Mouse (Mus musculus): ENCODE measurements around the gene Nrxn1. TPM values are rescaled to one million over a fixed set of nuclear protein-coding genes. Genes with fewer than 3 reads are reported as not detected.

Gene Nrxn1
- total RNA-seq, 1 experiment: 2.9 TPM

GRCm38 (mm10) chr17:90817898-90818297 is 275.0 kb downstream of the Nrxn1 start:
- Histone ChIP-seq H3K4me1 (ENCODE audit: control insufficient read depth in 2 of 2, insufficient read depth in 2 of 2, low read length in 2 of 2, poor library complexity in 1 of 2) (no peaks in the 10 kb centered on the region), H3K36me3 (ENCODE audit: control insufficient read depth, insufficient read depth, low read length, poor library complexity, severe bottlenecking) (no peaks in the 10 kb centered on the region), H3K27ac (ENCODE audit: insufficient read depth, low read depth, low read length, poor library complexity, severe bottlenecking) (no peak overlapping the region), H3K4me3 (ENCODE audit: insufficient read depth in 1 of 2, low read depth in 1 of 2, low read length in 2 of 2, poor library complexity in 1 of 2, severe bottlenecking in 1 of 2) (no peak overlapping the region), H3K9me3 (ENCODE audit: control insufficient read depth, insufficient read depth, low read depth, low read length) (no peaks in the 10 kb centered on the region), H3K9ac (ENCODE audit: insufficient read depth, low read depth, low read length, poor library complexity, severe bottlenecking) (no peak overlapping the region)
- no peak for DNase-seq (ENCODE audit: low read depth, low spot score)
- no peak for TF ChIP-seq MAFK (IDR thresholded peaks at IDR 0.05; ENCODE audit: insufficient read depth, low read depth, low read length)
- TF ChIP-seq ZC3H11A (IDR thresholded peaks at IDR 0.05; ENCODE audit: borderline replicate concordance, low read depth, low read length): no peak
- no peak for TF ChIP-seq HCFC1 (IDR thresholded peaks at IDR 0.05; ENCODE audit: borderline replicate concordance, insufficient read depth, low read length)
- in situ Hi-C loops (cut with MboI; ENCODE audit: low sequenced_read_pairs in 2 of 2, unreplicated experiment in 2 of 2): no loop called here

GRCm38 (mm10) chr17:90815306-90815705 is 277.6 kb downstream of the Nrxn1 start:
- Histone ChIP-seq H3K36me3 (ENCODE audit: control insufficient read depth, insufficient read depth, low read length, poor library complexity, severe bottlenecking) (no peaks in the 10 kb centered on the region), H3K9me3 (ENCODE audit: control insufficient read depth, insufficient read depth, low read depth, low read length) (no peaks in the 10 kb centered on the region)
- in situ Hi-C loops (cut with MboI; ENCODE audit: low sequenced_read_pairs in 2 of 2, unreplicated experiment in 2 of 2): no loop called here

DNA sequence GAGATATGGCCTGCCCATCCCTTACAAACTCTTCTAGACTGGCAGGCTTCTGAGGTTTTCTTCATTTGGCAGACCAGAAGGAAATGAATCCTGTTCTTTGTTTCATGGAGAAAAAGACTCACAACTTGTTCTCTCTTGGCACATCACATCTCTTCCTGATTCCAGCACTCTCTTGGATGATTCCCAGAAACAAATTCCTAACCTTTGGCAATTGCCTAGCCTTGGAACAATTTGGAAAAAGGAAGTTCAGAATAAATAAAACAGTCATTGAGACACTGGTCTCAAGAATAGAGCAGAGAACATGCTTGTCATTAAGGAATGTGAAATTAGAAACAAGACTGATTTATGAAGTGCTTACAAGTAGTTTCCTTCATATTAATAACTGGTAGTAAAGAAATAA is 279.1 kb downstream of the Nrxn1 start:
- Histone ChIP-seq H3K4me3 (ENCODE audit: insufficient read depth in 1 of 2, low read depth in 1 of 2, low read length in 2 of 2, poor library complexity in 1 of 2, severe bottlenecking in 1 of 2) (no peak overlapping the region), H3K4me1 (ENCODE audit: control insufficient read depth in 2 of 2, insufficient read depth in 2 of 2, low read length in 2 of 2, poor library complexity in 1 of 2) (no peaks in the 10 kb centered on the region), H3K9me3 (ENCODE audit: control insufficient read depth, insufficient read depth, low read depth, low read length) (no peaks in the 10 kb centered on the region), H3K27ac (ENCODE audit: insufficient read depth, low read depth, low read length, poor library complexity, severe bottlenecking) (no peak overlapping the region), H3K36me3 (ENCODE audit: control insufficient read depth, insufficient read depth, low read length, poor library complexity, severe bottlenecking) (no peaks in the 10 kb centered on the region), H3K9ac (ENCODE audit: insufficient read depth, low read depth, low read length, poor library complexity, severe bottlenecking) (no peak overlapping the region)
- in situ Hi-C loops (cut with MboI; ENCODE audit: low sequenced_read_pairs in 2 of 2, unreplicated experiment in 2 of 2): no loop called here
- no peak for TF ChIP-seq CHD2 (IDR thresholded peaks at IDR 0.05; ENCODE audit: low read depth, low read length)
- TF ChIP-seq ZC3H11A (IDR thresholded peaks at IDR 0.05; ENCODE audit: borderline replicate concordance, low read depth, low read length): no peak
- TF ChIP-seq ZNF384 (IDR thresholded peaks at IDR 0.05; ENCODE audit: low read depth, low read length): no peak
- no peak for TF ChIP-seq MAFK (IDR thresholded peaks at IDR 0.05; ENCODE audit: insufficient read depth, low read depth, low read length)
- no peak for TF ChIP-seq HCFC1 (IDR thresholded peaks at IDR 0.05; ENCODE audit: borderline replicate concordance, insufficient read depth, low read length)
- DNase-seq (ENCODE audit: low read depth, low spot score): no peak

More at GRCm38 (mm10) chr17:90815306-90815705, 277.6 kb downstream of the Nrxn1 start:
- H3K4me1 ChIP-seq (ENCODE audit: control insufficient read depth in 2 of 2, insufficient read depth in 2 of 2, low read length in 2 of 2, poor library complexity in 1 of 2): no peaks in the 10 kb centered on the region
- TF ChIP-seq MAFK (IDR thresholded peaks at IDR 0.05; ENCODE audit: insufficient read depth, low read depth, low read length) (peak; percentile 33; the same call in 1 of the 2 replicates), CHD2 (IDR thresholded peaks at IDR 0.05; ENCODE audit: low read depth, low read length) (no peak)
- no peak overlapping the region for H3K27ac ChIP-seq (ENCODE audit: insufficient read depth, low read depth, low read length, poor library complexity, severe bottlenecking)
- DNase-seq (ENCODE audit: low read depth, low spot score): no peak
- H3K9ac ChIP-seq (ENCODE audit: insufficient read depth, low read depth, low read length, poor library complexity, severe bottlenecking): no peak overlapping the region
- no peak overlapping the region for H3K4me3 ChIP-seq (ENCODE audit: insufficient read depth in 1 of 2, low read depth in 1 of 2, low read length in 2 of 2, poor library complexity in 1 of 2, severe bottlenecking in 1 of 2)

DNA sequence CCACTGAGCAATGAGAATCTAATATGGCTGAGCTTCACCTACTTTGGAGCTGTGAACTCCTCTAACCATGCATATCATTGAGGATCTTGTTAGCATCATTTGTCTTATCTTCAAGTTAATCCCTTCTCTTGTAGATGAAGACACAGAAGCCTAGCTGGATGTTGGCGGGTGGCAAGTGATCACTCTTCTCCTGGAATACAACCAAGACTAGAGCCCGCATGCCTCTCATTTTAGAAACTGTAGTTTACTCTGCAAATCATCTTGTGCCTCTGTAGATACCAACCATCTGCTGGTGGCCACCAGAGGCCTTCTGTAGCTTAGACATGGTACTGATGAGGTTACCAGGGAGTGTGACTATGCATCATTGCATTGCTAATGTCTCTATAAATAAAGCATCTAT is 280.4 kb downstream of the Nrxn1 start:
- no peaks in the 10 kb centered on the region for H3K4me1 ChIP-seq (ENCODE audit: control insufficient read depth in 2 of 2, insufficient read depth in 2 of 2, low read length in 2 of 2, poor library complexity in 1 of 2)
- H3K36me3 ChIP-seq (ENCODE audit: control insufficient read depth, insufficient read depth, low read length, poor library complexity, severe bottlenecking): no peaks in the 10 kb centered on the region
- H3K9me3 ChIP-seq (ENCODE audit: control insufficient read depth, insufficient read depth, low read depth, low read length): no peaks in the 10 kb centered on the region
- no peak overlapping the region for H3K27ac ChIP-seq (ENCODE audit: insufficient read depth, low read depth, low read length, poor library complexity, severe bottlenecking)
- TF ChIP-seq ZC3H11A (IDR thresholded peaks at IDR 0.05; ENCODE audit: borderline replicate concordance, low read depth, low read length) (no peak), HCFC1 (IDR thresholded peaks at IDR 0.05; ENCODE audit: borderline replicate concordance, insufficient read depth, low read length) (no peak), MAFK (IDR thresholded peaks at IDR 0.05; ENCODE audit: insufficient read depth, low read depth, low read length) (no peak), ZNF384 (IDR thresholded peaks at IDR 0.05; ENCODE audit: low read depth, low read length) (no peak), CHD2 (IDR thresholded peaks at IDR 0.05; ENCODE audit: low read depth, low read length) (no peak)
- in situ Hi-C loops (cut with MboI; ENCODE audit: low sequenced_read_pairs in 2 of 2, unreplicated experiment in 2 of 2): no loop called here
- no peak overlapping the region for H3K9ac ChIP-seq (ENCODE audit: insufficient read depth, low read depth, low read length, poor library complexity, severe bottlenecking)
- no peak for DNase-seq (ENCODE audit: low read depth, low spot score)
- H3K4me3 ChIP-seq (ENCODE audit: insufficient read depth in 1 of 2, low read depth in 1 of 2, low read length in 2 of 2, poor library complexity in 1 of 2, severe bottlenecking in 1 of 2): no peak overlapping the region

Measured in ES-E14 (cell line).